Mouse (Mus musculus) telencephalon, adult 2 months (tissue): Measurements from ENCODE around the gene Dst.
A peak's percentile ranks its signal among the peaks of the same experiment; 100 is the strongest.
"Not testable (repeated sequence)": the region's sequence is repeated elsewhere in the genome, so short reads cannot be mapped to it uniquely, and the experiment has no call there.

Experiments used
- DNase-seq: peaks from one replicate; pipeline ENCODE4 v3.0.0-alpha.2; 2011; ENCODE audit warnings: low read depth, low spot score

The Dst gene

DNA sequence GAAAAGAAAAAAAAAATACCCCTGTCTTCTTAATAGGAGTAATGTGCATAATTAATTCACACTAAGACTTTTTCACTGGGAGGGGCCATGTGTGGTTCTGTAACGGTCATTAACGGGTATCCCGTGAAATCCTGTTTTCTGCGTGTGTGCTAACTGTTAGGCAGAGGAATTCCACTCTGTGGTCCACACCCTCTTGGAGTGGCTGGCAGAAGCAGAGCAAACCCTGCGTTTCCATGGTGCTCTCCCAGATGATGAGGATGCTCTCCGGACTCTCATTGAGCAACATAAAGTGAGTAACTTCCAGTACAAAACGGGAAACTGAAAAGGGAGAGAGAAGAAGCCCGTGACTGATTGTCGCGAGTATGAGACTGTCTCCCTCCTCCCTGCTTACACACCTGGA lies 379.7 kb downstream of the Dst start:
- DNase-seq: no peak

GRCm38 (mm10) chr1:34288181-34288580 lies 380.2 kb downstream of the Dst start:
- no peak for DNase-seq

DNA sequence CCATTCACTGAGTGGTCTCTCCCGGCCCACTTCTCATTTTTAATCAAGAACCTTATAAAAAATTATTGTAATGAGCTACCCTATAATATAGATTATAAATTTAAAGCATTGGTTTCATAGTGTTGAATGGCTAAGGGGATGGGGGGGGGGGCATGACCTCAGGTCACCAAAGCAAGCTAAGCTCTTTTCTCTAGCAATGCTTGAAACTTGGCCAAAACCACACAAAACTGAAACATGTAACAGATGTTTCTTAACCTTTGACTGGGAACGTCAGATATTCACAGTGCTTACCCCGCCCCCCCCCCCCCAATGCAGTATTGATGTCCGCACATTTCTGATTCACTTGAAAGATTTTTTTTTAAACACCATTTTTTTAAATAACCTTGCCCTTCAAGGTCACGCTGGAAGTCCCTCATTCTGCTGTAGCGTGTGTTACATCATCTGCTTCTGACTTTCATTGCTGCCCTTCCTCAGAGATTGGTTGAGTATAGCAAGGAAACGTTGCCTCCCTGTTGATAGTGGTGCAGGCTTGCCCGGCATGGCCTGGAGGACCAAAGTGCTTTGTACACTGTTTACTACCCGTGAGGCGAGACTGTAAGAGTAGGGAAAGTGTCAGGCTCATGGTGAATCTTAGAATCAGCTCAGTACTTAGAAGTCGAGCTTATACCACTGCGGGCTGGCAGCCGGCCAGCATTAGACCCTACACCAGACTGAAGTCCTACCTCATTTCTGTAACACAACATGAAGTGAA lies 380.9 kb downstream of the Dst start:
- no peak for DNase-seq

DNA sequence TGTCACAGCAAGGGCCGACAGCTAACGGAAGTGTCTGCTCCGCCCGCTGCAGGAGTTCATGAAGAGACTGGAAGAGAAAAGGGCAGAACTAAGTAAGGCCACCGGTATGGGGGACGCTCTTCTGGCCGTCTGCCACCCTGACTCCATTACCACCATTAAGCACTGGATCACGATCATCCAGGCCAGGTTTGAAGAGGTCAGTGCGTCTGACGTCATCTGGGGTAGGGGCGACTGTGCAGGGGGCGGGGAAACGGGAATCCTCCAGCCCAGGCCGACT lies 381.4 kb downstream of the Dst start:
- no peak for DNase-seq

DNA sequence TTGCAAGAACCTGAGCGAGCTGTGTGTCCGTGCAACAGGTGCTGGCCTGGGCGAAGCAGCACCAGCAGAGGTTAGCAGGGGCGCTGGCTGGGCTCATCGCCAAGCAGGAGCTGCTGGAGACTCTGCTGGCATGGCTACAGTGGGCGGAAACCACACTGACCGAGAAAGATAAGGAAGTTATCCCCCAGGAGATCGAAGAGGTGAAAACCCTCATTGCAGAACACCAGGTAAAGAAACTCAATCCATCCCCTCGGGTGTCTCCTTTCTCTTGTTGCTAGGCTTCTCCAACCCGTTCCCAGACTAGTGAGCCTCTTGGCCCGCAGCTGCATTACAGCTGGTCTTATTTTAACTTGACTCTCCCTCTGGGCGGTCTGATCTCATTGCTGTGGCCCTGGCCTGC lies 382.3 kb downstream of the Dst start:
- no peak for DNase-seq

DNA sequence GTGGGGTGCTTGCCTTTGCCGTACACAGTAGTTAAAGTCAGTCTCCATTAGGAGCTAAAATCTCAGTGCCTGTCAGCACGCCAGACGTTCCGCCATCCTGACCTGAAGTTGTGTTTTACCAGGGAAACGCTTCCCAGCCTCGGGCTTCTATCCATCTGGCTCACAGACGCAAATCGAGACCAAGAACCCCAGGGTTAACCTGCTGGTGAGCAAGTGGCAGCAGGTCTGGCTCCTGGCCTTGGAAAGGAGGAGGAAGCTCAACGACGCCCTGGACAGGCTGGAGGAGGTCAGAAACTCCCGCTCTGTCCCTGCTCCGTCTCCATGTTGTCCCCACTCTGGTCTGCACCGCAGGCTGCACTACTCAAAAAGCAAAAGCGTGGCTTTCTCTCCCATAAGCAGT lies 385.2 kb downstream of the Dst start:
- no peak for DNase-seq

DNA sequence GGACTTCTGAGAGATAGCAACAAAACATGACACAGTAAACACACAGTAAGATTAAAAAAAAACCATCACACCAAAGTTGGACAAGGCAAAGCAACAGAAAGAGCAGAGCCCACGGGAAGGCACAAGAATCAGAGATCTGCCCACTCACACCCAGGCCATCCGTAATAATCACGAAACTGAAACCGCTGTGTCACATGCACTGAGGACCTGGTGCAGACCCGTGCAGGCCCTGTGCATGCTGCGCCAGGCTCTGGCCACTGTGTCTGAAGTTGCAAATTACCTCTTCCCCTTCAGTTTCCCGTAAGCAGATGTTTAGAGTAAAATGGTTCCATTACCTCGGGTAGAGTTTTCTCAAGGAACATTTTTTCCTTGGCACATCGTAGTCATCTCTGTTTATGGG lies 389.6 kb downstream of the Dst start:
- DNase-seq: no peak

DNA sequence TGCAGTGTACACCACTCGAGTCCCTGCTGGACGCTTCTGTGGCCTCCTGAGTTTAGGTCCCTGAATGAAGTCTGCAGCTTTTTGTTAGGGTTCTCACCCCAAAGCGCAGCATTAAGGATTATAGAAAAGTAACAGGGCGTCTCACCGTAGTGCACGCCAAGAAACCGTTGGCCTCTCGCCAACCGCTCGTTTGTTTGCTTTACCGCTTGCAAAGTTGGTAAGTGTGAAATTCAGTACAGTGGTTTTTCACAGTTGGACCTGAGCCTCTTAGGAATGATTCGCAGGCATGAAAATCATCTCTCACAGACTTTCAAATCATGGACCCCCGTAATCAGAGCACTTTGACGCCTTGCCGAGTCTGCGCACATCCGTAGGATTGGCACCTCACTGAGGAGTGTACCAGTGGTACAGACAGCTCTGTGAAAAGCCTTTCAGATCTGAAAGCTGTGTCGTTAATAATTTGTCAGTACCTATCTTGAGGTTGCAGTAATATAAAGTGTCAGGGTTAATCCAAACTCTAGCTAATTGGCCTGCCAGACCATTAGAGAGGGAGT lies 390.7 kb downstream of the Dst start:
- no peak for DNase-seq

GRCm38 (mm10) chr1:34299507-34299906 lies 391.5 kb downstream of the Dst start:
- DNase-seq: no peak

DNA sequence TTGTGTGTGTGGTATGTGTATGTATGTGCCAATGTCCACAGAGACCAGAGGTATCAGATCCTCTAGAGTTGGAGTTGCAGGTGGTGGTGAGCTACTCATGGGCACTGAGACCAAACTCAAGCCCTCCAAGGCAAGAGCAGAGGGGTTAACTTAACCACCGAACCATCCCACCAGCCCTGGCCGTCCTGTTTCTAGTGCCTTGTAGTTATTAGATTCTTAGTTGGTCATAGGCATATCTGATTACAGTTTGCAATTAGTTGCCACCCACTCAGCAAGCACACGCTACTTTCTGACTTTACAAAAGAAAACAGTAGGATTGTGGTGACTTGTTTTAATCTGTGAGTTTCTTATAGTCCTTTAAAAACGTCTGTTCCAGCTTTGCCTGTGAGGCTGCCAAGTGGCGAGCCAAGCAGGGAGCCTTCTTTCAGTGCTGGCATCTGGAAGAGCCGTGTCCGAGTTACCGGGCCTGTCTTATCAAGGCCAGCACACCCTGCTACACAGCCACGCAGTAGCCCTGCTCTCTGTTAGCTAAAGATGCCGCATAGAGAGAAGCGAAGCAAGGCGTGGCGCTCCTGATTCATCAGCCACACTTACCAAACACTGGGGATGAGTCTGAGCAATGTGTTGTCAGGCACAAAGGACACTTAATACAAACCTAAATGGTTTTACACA lies 392.4 kb downstream of the Dst start:
- no peak for DNase-seq

DNA sequence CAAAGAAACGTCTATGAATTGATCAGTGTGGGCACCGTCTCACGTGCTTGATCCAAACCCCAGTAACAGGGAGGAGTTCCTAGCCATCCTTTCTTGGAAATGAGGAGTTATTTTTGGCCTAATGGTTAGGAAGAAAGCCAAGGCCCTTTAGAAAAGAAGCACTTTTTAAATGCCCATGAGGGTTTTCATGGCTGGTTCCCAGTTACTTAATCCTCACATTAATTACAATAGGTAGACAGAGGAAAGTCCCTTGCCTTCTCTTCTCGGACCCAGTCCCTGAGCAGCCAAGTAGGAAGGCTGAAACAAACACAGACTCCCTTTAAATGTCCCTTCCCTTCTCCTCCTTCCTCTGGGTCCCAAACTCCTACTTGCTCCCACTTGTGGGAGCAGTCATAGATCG lies 396.2 kb downstream of the Dst start:
- no peak for DNase-seq

- DNase-seq: no peak
These were observed 398.7 kb downstream of the Dst start for GRCm38 (mm10) chr1:34306741-34307140.

DNA sequence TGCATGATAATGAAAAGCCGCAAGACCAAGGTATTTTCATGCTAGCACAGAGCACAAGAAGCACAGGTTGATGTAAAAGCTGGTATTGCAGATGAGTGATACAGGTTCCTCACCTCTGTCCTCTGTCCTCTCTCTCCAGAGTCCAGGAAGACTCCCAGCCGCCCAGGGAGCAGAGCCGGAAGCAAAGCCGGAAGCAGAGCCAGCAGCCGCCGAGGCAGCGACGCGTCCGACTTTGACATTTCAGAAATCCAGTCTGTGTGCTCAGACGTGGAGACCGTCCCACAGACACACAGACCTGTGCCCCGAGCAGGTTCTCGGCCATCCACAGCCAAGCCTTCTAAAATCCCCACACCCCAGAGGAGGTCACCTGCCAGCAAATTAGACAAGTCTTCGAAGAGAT lies 399.2 kb downstream of the Dst start:
- DNase-seq: no peak

DNA sequence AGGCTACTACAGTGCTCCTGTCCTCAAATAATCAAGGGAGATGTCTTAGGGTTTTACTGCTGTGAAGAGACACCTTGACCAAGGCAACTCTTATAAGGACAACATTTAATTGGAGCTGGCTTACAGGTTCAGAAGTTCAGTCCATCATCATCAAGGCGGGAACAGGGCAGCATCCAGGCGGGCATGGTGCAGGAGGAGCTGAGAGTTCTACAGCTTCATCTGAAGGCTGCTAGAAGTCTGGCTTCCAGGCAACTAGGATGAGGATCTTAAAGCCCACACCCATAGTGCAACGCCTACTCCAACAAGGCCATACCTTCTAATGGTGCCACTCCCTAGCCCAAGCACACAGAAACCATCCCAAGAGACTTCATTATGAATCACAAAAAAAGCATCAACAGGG lies 400.8 kb downstream of the Dst start:
- not testable (repeated sequence) for DNase-seq

- no peak for DNase-seq
These were observed 401.4 kb downstream of the Dst start for GRCm38 (mm10) chr1:34309396-34309795.

GRCm38 (mm10) chr1:34310532-34311250 lies 402.7 kb downstream of the Dst start:
- no peak for DNase-seq

- no peak for DNase-seq
These were observed 404.8 kb downstream of the Dst start for GRCm38 (mm10) chr1:34312806-34313205.

DNA sequence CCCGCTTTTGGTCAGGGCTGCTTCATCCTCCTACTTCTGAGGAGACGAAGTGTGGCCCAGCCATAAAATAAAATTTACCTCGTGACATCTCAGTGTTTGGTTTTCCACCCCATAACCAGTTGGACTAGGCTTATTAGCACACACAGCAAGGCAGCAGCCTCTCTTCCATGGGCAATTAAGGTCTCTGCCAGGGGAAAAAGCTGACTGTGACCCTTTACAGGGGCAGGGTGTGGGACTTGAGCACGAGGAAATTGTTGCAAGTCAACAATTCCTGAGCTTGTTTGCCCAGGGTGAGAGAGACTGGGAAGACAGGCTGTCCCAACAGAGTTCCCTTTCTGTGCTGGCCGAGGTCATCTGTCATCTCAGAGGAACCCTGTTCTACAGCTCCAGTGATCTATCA lies 407.4 kb downstream of the Dst start:
- no peak for DNase-seq

DNA sequence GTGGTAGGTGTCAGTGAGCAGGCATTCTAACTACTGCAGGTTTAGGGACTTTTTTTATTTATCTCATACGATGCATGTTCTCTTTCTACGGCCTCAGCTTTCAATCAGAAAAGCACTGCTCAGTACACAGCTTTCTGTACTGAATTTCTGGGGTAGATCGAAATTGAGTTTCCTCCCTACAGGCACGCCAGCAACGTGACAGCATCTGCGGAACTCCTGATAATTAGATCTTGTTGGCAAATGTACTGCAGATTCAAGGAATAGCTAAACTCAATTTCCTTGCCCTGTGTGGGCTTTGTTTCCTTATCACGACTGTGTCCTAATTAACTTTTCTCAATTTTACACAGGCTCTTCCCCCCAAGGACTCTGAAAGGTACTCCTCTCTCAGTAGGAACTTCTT lies 416.2 kb downstream of the Dst start:
- DNase-seq: no peak

GRCm38 (mm10) chr1:34328606-34329005 lies 420.6 kb downstream of the Dst start:
- DNase-seq: no peak

DNA sequence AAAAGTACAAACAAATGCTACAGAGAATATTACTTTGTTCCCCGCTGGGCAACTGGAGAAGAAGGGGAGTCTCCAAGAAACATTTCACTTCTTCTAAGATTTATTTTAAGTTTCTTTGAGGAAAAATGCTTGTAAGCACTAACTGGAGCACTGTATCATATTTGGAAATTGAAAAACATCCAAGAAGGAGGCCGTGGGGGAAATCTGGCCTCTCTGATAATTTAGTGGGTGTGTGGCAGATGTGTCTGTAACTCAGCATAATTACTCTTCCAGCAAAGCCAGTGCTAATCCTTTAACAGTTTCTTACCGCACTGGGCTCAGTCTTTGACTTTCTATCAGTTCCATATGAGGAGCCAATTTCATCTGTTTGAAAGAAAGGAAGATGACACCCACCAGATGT lies 423.7 kb downstream of the Dst start:
- peak; percentile 64 for DNase-seq
